Mouse (Mus musculus) liver, adult 2 months (tissue): ENCODE measurements at regions not wholly inside any gene's neighbourhood (a gene's known extent, or its start where the extent isn't known, plus 50 kb on each side); places are given as distances from the start of the nearest gene placed in this dataset.

Experiments
- DNase-seq: peaks from one replicate; pipeline ENCODE4 v3.0.0-alpha.2; 2011; ENCODE audit warnings: low read depth, low spot score; ENCODE audit errors: extremely low read depth
- H3K27ac ChIP-seq: fragments of 200-500 bp; replicated peaks from 2 replicates; pipeline ENCODE4 v1.5.1; 2012; ENCODE audit warnings: low read depth, mild to moderate bottlenecking, control low read depth, inconsistent platforms, low read length; ENCODE audit not compliant: insufficient read depth
- H3K27me3 ChIP-seq: fragments of 200-500 bp; 2 replicates; pipeline ENCODE4 v1.6.1; 2012; ENCODE audit warnings: mild to moderate bottlenecking, moderate library complexity, low read length, inconsistent platforms; ENCODE audit not compliant: control insufficient read depth, insufficient read depth
- H3K36me3 ChIP-seq: fragments of 200-500 bp; 2 replicates; pipeline ENCODE4 v1.6.1; 2012; ENCODE audit warnings: low read length, inconsistent platforms; ENCODE audit not compliant: control insufficient read depth, insufficient read depth
- H3K4me1 ChIP-seq: fragments of 200-500 bp; 2 replicates; pipeline ENCODE4 v1.6.1; 2011; ENCODE audit warnings: low read length; ENCODE audit not compliant: control insufficient read depth, insufficient read depth
- H3K4me3 ChIP-seq: fragments of 200-500 bp; 2 replicates; pipeline ENCODE4 v1.5.1; 2011; ENCODE audit warnings: low read depth, mild to moderate bottlenecking, control low read depth, low read length, moderate library complexity; ENCODE audit not compliant: insufficient read depth
- H3K79me2 ChIP-seq: fragments of 200-500 bp; 2 replicates; pipeline ENCODE4 v1.6.1; 2012; ENCODE audit warnings: inconsistent platforms, mild to moderate bottlenecking, low read length, moderate library complexity; ENCODE audit not compliant: control insufficient read depth, insufficient read depth
- H3K9ac ChIP-seq: fragments of 200-500 bp; 2 replicates; pipeline ENCODE4 v1.6.1; 2012; ENCODE audit warnings: low read depth, mild to moderate bottlenecking, control low read depth, inconsistent platforms, low read length
- CTCF ChIP-seq: fragments of 200-500 bp; IDR thresholded peaks from 2 replicates; pipeline ENCODE4 v1.5.1; 2011; ENCODE audit warnings: low read depth, low read length, control low read depth
- POLR2A ChIP-seq: fragments of 200-500 bp; IDR thresholded peaks from 2 replicates; pipeline ENCODE4 v1.6.1; 2011; ENCODE audit warnings: low read length, control low read depth; ENCODE audit not compliant: insufficient read depth; ENCODE audit errors: extremely low read depth
- WGBS: fragments of 180-500 bp; shearing (Covaris S2); methylation state at CpG from one replicate; pipeline ENCODE4 v1.1.7; 2018; 5-methylcytosine and 5-hydroxymethylcytosine counted together

DNA sequence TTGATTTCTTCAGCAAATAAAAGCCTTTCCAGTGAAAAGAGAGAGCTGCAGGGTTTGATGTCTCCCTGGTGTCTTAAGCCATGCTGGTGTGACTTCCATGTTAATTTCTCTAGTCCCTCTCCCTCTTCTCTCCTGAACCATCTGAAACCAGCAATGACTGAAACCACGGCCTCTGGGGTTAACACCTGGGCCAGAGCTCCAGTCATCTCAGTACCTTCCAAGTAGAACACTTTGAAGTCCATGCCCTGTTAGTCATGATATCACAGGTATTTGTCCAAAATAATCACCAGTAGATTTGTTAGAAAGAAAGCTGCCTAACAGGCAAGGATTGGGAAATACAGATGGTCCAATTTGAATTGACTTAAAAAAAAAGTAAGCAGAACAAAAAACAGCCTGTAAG is 56.8 kb upstream of the Lhx8 start:
- H3K79me2 ChIP-seq = no peaks in the 10 kb centered on the region
- no peaks in the 10 kb centered on the region for H3K27me3 ChIP-seq
- no peaks in the 10 kb centered on the region for H3K36me3 ChIP-seq
- no peak overlapping the region for H3K27ac ChIP-seq
- DNase-seq = no peak
- TF ChIP-seq POLR2A (no peak), CTCF (no peak)
- H3K4me1 ChIP-seq = no peaks in the 10 kb centered on the region
- no peak overlapping the region for H3K9ac ChIP-seq
- no peak overlapping the region for H3K4me3 ChIP-seq
- WGBS = 75% methylated on average over 1 of the region's 1 CpGs

DNA sequence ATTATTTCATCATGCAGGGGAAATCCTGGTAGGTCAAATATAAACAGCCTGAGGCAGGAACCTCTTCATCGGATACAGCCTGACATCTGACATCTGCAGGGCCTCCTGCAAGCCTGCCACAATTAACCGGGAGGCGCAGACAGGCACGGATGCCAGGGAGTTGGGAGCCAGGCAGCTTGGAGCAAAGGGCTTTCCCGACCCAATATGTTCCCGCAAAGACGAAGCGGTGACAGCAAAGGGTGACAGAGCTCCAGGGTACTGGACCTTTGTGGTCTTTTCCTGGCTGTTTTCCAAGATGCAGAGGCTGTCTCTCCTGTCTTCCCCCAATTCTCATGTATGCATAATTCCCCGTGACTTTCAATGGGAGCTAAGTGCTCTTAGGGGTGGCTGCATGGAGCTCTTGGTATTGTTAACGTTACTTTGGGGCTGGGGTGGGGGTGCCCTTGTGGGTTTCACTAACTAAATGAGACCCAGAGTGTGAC is 55.4 kb upstream of the Lhx8 start:
- Histone ChIP-seq H3K9ac (no peak overlapping the region), H3K4me3 (no peak overlapping the region), H3K36me3 (no peaks in the 10 kb centered on the region), H3K4me1 (no peaks in the 10 kb centered on the region), H3K27me3 (no peaks in the 10 kb centered on the region), H3K79me2 (no peaks in the 10 kb centered on the region), H3K27ac (no peak overlapping the region)
- 51% methylated on average over 10 of the region's 10 CpGs for WGBS
- DNase-seq = no peak
- TF ChIP-seq POLR2A (no peak), CTCF (no peak)

GRCm38 (mm10) chr3:154382811-154383210 is 52.4 kb upstream of the Lhx8 start:
- no peak for TF ChIP-seq CTCF
- no peak for TF ChIP-seq POLR2A
- H3K79me2 ChIP-seq = no peaks in the 10 kb centered on the region
- no peak for DNase-seq
- H3K9ac ChIP-seq = no peak overlapping the region
- WGBS = 89% methylated on average over 6 of the region's 6 CpGs
- H3K27me3 ChIP-seq = no peaks in the 10 kb centered on the region
- H3K4me3 ChIP-seq = no peak overlapping the region
- no peaks in the 10 kb centered on the region for H3K4me1 ChIP-seq
- no peaks in the 10 kb centered on the region for H3K36me3 ChIP-seq
- H3K27ac ChIP-seq = no peak overlapping the region

GRCm38 (mm10) chr3:154381561-154381960 is 51.1 kb upstream of the Lhx8 start:
- Histone ChIP-seq H3K27ac (no peak overlapping the region), H3K9ac (no peak overlapping the region), H3K36me3 (no peaks in the 10 kb centered on the region), H3K4me3 (no peak overlapping the region), H3K79me2 (no peaks in the 10 kb centered on the region), H3K27me3 (no peaks in the 10 kb centered on the region), H3K4me1 (no peaks in the 10 kb centered on the region)
- no peak for DNase-seq
- no peak for TF ChIP-seq CTCF
- no peak for TF ChIP-seq POLR2A
- 59% methylated on average over 5 of the region's 5 CpGs for WGBS
